Mouse (Mus musculus) neural tube, embryonic 10.5 days (tissue): ENCODE measurements around the gene Zcwpw1.
"Not testable (repeated sequence)": the region's sequence is repeated elsewhere in the genome, so short reads cannot be mapped to it uniquely, and the experiment has no call there.

Experiments used
- DNase-seq: peaks from one replicate; pipeline ENCODE4 v3.0.0-alpha.2; 2017; ENCODE audit warnings: low spot score; ENCODE audit errors: extremely low spot score

Zcwpw1 gene

GRCm38 (mm10) chr5:137787151-137787928, at the start of gene Zcwpw1, which contains the start of gene Mepce:
Gene Zcwpw1 (plus strand): TSS chr5:137787798.
Gene Mepce (minus strand): TSS chr5:137787655.
- DNase-seq, result peak; percentile 96

GRCm38 (mm10) chr5:137738516-137738915, 49.1 kb upstream of the Zcwpw1 start:
- no peak for DNase-seq

GRCm38 (mm10) chr5:137739471-137739870, 48.1 kb upstream of the Zcwpw1 start:
- no peak for DNase-seq

- peak; percentile 41 for DNase-seq
Measured at GRCm38 (mm10) chr5:137740506-137740905, 47.1 kb upstream of the Zcwpw1 start.

GRCm38 (mm10) chr5:137741023-137741931, 46.3 kb upstream of the Zcwpw1 start, which contains the start of gene Nyap1:
Gene Nyap1 (minus strand): TSS chr5:137741607.
- peak; percentile 89 for DNase-seq

- DNase-seq, result no peak
Measured at GRCm38 (mm10) chr5:137742048-137742447, 45.5 kb upstream of the Zcwpw1 start.

GRCm38 (mm10) chr5:137742836-137743235, 44.8 kb upstream of the Zcwpw1 start:
- no peak for DNase-seq

GRCm38 (mm10) chr5:137744197-137744596, 43.4 kb upstream of the Zcwpw1 start:
- no peak for DNase-seq

GRCm38 (mm10) chr5:137745214-137746171, 42.1 kb upstream of the Zcwpw1 start, which contains the start of gene Tsc22d4:
Gene Tsc22d4 (plus strand): TSS chr5:137745730.
- peak; percentile 91 for DNase-seq

- peak; percentile 76 for DNase-seq
Measured at GRCm38 (mm10) chr5:137746282-137746850, 41.2 kb upstream of the Zcwpw1 start.

GRCm38 (mm10) chr5:137746851-137747325, 40.7 kb upstream of the Zcwpw1 start:
- no peak for DNase-seq

GRCm38 (mm10) chr5:137747326-137747961, 40.2 kb upstream of the Zcwpw1 start:
- peak; percentile 36 for DNase-seq

- no peak for DNase-seq
Measured at GRCm38 (mm10) chr5:137748130-137748770, 39.3 kb upstream of the Zcwpw1 start.

- no peak for DNase-seq
Measured at GRCm38 (mm10) chr5:137749196-137749836, 38.3 kb upstream of the Zcwpw1 start.

GRCm38 (mm10) chr5:137750212-137750611, 37.4 kb upstream of the Zcwpw1 start:
- DNase-seq, result not testable (repeated sequence)

GRCm38 (mm10) chr5:137751221-137751887, 36.2 kb upstream of the Zcwpw1 start:
- DNase-seq, result no peak

- DNase-seq, result no peak
Measured at GRCm38 (mm10) chr5:137751988-137752387, 35.6 kb upstream of the Zcwpw1 start.
